Mouse (Mus musculus): ENCODE results near the gene Gcsam.

GRCm38 (mm10) chr16:45615944-45616343 lies 5.8 kb downstream of the Gcsam start:
- TF ChIP-seq POLR2A (IDR thresholded peaks at IDR 0.05; ENCODE audit: borderline replicate concordance, insufficient read depth, low read length): no peak
- TF ChIP-seq CTCF (IDR thresholded peaks at IDR 0.05; ENCODE audit: borderline replicate concordance, insufficient read depth, low read depth, low read length): no peak
